Mouse (Mus musculus): ENCODE measurements at regions not wholly inside any gene's neighbourhood (a gene's known extent, or its start where the extent isn't known, plus 50 kb on each side); places are given as distances from the start of the nearest gene placed in this dataset.

DNA sequence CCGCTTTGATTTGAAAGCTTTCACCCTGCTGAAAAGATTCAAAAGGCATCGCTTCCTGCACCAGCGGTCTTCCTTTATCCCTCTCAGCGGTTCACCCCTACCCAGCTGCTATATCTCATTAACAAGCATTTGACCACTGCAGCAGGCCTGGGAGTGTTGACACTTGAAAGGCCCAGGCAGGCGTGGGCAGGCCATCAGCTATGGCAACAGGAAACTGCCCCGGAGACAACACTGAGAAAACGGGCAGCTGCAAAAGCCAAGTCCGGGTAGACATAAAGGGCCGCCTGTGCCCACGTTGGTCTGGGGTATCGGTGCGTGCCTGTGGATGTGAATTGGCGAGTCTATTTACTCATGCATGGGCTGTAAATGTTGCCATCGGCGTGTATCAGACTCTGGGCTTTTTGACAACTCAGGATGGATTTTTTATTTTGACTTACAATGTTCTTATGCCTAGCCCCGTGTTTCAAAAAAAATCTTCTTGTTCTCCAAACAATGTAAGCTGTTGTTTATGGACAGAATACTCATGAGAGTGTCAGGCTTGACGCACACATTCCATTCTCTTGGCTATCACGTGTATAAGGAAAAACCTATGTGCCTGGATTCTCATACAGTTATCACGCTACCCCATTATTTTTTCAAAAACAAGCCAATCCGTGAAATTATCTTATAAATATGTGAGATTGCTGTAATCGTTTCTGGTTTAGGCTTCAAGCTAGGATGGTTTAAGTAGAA is 225.1 kb downstream of the Ndfip2 start:
- TF ChIP-seq CTCF (conservative IDR thresholded peaks at IDR 0.05; ENCODE audit: low read length) (no peak), NANOG (IDR thresholded peaks at IDR 0.05; ENCODE audit: borderline replicate concordance, low read length) (0 out of 2 replicates have a peak, but pooled peaks have one; percentile 20)
